Mouse (Mus musculus): ENCODE measurements at regions not wholly inside any gene's neighbourhood (a gene's known extent, or its start where the extent isn't known, plus 50 kb on each side); places are given as distances from the start of the nearest gene placed in this dataset.

DNA sequence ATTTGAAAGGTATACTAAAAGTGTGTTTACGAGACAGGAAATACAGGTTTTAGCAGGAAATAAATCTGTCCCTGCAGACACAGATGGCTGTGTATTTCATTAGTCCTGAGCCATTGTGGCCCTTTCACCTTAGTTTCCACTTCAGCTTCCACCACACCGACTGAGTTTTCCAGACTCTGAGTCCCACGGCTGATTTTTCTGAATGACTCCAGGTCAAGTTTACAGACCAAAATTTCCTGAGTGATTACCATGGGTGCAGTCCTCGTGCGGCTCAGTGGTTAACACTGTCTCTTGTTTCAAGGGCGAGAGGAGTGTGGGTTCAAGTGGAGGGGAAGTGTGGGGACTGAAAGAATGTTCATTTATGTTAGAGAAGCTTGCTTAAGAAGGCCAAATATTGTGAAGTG is 365.1 kb upstream of the Arglu1 start:
- no peak for ATAC-seq (replicated peaks in 1 of 2; ENCODE audit: insufficient read depth in 1 of 2, low FRiP score in 2 of 2, low TSS enrichment in 1 of 2, low read depth in 1 of 2, poor library complexity in 2 of 2, severe bottlenecking in 2 of 2)

DNA sequence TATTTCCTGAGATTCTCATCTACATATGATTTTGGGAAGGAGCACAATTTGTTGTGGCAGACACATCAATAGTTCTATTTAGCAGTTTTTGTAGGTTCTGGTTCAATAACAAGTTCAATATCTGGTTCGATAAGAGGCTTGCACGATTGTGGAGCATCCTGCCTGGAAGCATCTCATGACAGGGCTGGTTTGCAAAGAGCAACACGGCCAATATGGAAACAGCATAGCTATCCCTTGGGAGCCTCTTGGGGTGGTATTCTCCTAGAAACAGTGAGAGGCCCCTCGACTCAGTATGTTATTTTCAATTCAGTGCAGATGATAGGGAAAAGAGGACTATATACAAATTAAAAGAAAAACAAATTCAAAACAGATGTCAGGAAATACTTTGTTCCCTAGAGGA is 364.5 kb upstream of the Arglu1 start:
- no peak for ATAC-seq (replicated peaks in 1 of 2; ENCODE audit: insufficient read depth in 1 of 2, low FRiP score in 2 of 2, low TSS enrichment in 1 of 2, low read depth in 1 of 2, poor library complexity in 2 of 2, severe bottlenecking in 2 of 2)

DNA sequence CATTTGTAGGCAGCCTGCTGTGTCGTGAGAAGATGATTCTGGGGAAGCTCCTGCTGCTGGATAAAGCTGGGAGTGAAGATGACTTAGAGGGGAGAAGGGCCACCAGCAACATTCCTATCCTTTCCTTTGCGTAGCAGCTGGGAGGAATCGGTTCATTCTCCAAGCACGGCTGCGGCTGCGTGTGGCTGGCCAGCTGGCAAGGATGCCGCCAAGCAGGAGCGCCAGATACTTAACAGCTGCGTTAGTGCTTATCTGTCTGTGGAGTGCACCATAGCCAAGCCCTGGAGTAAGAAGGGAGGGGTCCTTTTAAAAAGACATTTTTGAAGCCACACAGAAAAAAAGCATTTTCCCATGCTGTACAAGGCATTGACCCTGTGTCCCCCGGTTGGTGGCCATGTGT is 361.4 kb upstream of the Arglu1 start:
- no peak for ATAC-seq (replicated peaks in 1 of 2; ENCODE audit: insufficient read depth in 1 of 2, low FRiP score in 2 of 2, low TSS enrichment in 1 of 2, low read depth in 1 of 2, poor library complexity in 2 of 2, severe bottlenecking in 2 of 2)

DNA sequence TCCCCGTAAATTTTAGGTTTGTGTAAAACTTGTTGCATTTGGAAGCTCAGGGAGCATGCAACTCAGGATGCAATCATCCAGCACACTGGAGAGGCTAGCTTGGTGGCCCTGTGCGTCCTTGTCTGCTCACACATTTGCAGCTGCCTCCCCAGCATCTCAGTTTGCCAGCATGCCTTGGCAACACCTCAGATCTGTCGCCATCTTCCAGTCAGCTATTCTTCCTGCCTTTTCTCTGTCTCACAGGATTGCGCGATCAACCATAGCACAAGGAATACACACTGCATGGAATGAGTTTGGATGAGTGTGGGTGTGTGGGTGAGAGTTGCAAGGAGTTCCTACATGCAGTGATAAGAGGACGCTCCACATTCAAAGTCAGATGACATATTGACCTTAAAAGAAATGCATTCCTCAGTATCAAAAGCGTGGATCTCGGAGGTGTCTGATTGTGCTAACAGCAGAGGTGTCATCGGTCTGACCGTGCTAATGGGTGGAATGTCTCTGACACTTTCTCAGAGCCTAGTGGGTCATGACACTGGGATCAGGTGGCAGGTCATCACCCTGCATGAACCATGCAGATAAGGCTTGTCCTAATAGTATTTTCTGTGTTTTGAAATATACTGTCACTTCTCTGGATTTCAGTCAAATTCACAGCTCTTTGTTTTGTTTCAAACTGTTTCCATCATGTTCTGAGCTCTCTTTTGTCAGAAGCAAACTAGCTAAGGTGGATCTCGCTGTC is 360.6 kb upstream of the Arglu1 start:
- ATAC-seq (replicated peaks in 1 of 2; ENCODE audit: insufficient read depth in 1 of 2, low FRiP score in 2 of 2, low TSS enrichment in 1 of 2, low read depth in 1 of 2, poor library complexity in 2 of 2, severe bottlenecking in 2 of 2), result no peak

DNA sequence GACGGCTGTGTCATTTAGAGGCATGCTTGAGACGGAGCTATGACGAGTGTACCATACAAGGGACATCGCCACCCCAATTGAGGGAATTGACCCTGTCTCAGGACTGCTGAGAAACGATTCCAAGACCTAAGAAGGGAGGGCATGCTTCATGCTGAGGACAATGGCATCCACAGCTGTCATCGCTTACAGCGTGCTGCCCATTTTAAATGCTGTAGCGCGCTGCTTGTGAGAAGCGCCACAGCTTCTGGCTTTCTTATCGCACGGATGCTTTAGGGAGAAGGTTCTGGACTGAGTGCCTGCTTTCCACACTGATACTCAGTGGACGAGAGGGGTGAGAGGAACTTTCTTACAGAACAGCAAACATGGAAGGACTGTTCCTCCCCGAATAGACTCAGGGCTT is 357.8 kb upstream of the Arglu1 start:
- no peak for ATAC-seq (replicated peaks in 1 of 2; ENCODE audit: insufficient read depth in 1 of 2, low FRiP score in 2 of 2, low TSS enrichment in 1 of 2, low read depth in 1 of 2, poor library complexity in 2 of 2, severe bottlenecking in 2 of 2)

DNA sequence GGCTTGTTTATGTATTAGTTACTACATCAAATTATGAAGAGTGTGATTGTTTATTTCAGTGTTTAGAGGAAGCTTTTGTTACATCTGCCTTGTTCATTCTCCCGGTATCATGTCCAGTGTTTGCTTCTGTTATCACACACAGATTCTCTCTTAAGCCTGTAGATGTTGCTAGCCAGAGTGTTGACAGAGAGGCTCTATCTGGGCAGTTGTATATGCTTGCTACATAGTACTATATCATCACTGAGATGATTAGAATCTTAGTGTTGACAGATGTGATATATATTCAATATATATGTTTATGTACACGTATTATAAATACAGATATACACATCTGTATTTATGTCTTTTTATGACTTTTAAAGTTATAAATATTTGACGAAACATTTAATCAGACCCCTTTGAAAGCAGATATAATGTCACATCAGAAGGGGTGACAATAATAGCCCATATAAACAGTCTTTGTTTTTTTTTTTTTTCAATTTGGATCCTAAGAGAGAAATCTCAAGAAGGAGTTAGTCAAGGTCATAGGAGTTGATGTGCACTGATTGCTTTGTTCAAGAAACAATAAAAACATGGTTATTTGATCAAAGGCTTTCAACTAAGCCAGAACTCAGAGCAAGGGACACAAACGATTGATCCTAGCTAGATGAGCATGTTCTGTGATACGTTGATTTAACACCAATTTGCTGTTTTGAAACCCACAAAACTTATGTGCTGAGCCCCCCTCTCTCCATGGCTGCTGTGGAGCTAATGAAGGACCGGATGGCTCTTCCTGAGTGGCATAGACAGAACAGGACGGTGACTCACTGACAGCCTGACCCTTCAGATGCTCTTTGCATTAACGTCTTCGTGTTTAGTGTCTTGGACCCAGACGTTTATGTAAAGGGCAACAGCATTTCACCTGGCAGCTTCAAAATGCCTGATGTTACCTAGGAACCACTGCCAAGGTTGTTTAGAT is 352.8 kb upstream of the Arglu1 start:
- no peak for ATAC-seq (replicated peaks in 1 of 2; ENCODE audit: insufficient read depth in 1 of 2, low FRiP score in 2 of 2, low TSS enrichment in 1 of 2, low read depth in 1 of 2, poor library complexity in 2 of 2, severe bottlenecking in 2 of 2)

DNA sequence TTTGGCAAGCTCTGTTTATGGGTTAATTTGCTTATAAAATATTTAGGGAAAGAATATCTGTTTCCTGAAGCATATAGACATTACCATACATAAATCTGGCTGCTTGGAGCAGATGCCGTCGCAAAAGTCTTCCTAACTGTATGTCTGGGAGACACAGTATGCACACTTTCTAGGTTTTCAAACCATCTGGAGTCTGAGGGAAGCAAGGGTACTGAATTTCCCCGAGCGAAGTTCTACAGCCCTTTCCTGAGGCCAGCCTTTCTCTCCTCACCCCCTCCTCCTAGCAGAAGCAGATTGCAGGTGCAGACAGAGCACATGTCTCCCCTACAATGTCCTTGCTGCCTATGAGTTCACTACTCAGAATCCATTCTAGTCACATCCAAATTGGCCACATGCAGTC is 338.8 kb upstream of the Arglu1 start:
- no peak for ATAC-seq (replicated peaks in 1 of 2; ENCODE audit: insufficient read depth in 1 of 2, low FRiP score in 2 of 2, low TSS enrichment in 1 of 2, low read depth in 1 of 2, poor library complexity in 2 of 2, severe bottlenecking in 2 of 2)

DNA sequence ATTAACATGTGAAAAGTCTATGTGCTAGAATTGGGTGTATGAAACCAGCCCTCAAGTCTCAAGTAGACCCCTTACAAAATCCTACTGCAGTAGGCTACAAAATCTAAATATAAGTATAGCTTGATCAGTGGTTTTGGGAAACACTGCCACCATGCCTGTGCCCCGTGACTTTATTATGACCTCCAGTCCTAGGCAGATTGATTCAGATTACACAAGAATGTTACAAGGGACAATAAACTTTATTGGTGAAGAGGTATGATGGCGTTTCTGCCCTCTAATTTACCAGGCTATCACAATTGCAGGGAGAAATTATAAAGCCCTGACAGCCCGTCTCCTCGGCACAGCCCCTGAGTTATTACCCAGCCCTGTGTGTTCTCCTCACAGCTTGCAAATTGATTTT is 337.4 kb upstream of the Arglu1 start:
- no peak for ATAC-seq (replicated peaks in 1 of 2; ENCODE audit: insufficient read depth in 1 of 2, low FRiP score in 2 of 2, low TSS enrichment in 1 of 2, low read depth in 1 of 2, poor library complexity in 2 of 2, severe bottlenecking in 2 of 2)

DNA sequence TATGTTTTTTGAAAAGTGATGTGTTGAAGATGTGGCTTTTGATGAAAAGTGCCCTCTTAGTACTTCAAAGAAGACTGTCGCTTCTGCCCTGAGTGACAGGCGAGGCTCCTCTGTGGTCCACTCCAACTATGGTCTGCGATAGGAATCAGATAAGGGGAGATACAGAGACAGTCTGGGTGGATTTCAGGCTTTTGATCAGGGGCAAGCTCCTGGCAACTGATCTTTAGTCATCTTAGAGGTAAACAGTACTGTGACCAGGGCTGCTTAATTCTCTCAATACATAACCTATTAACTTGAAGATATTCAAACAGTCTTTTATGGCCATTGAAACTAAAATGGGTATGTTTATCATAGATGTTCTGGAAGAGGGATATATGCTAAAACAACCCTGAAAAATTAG is 335.6 kb upstream of the Arglu1 start:
- ATAC-seq (replicated peaks in 1 of 2; ENCODE audit: insufficient read depth in 1 of 2, low FRiP score in 2 of 2, low TSS enrichment in 1 of 2, low read depth in 1 of 2, poor library complexity in 2 of 2, severe bottlenecking in 2 of 2), result no peak

DNA sequence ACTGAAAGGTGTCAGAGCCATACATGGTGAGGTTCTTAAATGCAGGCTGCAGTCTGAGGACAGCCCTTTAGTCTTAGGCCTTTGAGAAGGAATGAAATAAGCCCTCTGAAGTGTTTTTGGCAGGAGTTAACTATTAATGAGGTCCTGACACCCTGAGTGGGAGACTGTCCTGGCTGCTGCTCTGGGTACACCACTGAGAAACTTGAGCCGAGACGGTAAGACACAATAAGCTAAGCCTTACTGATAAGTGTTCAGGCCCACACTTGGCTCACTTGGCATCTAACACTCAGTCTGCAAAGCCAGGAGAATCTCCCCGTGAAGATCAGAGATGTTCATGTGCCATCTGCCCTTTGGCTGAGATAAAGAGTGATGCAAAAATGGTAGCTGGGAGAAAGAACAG is 335.1 kb upstream of the Arglu1 start:
- no peak for ATAC-seq (replicated peaks in 1 of 2; ENCODE audit: insufficient read depth in 1 of 2, low FRiP score in 2 of 2, low TSS enrichment in 1 of 2, low read depth in 1 of 2, poor library complexity in 2 of 2, severe bottlenecking in 2 of 2)

DNA sequence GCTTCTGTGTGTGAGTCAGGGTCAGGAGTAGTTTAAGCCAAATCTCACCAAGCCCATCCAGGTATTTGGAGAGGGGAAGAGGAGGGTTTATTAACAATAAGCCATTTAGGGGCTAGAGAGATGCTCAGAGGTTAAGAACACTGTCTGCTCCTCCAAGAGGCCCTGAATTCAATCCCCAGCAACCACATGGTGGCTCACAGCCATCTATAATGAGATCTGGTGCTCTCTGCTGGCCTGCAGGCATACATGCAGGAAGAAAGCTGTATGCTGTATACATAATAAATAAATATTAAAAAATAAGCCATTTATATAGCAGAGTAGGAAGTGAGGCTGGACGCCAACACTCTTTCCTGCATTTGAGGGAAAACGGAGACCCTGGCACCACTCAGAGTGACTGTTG is 330.4 kb upstream of the Arglu1 start:
- no peak for ATAC-seq (replicated peaks in 1 of 2; ENCODE audit: insufficient read depth in 1 of 2, low FRiP score in 2 of 2, low TSS enrichment in 1 of 2, low read depth in 1 of 2, poor library complexity in 2 of 2, severe bottlenecking in 2 of 2)

DNA sequence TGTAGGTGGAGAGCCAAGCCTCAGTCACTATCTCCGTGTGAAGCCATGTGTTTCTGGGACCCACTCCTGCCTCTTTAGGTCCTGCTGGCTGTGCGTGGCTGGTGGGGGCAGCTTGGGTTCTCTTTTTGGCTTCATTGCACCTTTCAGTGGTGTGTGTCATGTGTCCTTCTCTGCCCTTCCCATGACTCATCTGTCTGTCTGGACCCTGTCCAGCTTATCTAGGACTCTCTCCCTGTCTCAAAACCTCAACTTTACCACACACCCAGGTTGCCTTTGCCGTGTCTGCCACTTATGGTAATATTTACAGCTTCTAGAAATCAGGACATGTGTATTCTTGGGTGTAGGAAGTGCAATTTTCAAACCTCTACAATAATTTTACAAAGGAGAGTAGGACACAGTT is 329.9 kb upstream of the Arglu1 start:
- peak; percentile 27 to 36; a peak in 2 of 4 replicates for ATAC-seq (replicated peaks in 1 of 2; ENCODE audit: insufficient read depth in 1 of 2, low FRiP score in 2 of 2, low TSS enrichment in 1 of 2, low read depth in 1 of 2, poor library complexity in 2 of 2, severe bottlenecking in 2 of 2)

DNA sequence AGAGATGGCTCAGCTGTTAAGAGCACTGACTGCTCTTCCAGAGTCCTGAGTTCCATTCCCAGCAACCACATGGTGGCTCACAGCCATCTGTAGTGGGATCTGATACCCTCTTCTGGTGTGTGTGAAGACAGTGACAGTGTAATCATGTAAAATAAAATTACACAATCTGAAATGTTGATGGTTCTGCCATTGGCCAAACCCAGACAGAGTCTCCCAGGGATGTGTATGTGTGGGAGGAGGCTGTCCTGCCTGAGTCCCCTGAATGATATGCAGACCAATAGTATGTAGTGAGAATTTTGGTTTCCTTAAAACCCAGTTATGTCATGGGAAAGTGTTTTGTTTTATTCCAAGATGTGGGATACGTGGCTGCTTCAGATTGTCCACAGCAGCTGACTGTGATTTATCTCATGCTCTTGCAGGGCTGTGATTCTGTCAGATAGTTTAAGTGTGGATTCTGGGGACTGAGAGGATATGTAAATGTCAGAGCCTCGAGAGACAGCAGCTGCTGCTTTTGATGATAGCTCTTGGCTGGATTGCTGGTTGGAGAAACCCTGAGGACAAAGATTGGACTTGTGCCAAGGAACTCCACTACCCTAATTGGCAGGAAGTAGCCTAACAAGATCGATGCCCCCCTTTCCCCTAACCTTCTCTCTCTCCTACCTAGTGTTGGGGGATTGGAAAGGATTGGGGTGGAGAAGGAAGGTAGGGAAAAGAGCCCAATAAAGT is 321.6 kb upstream of the Arglu1 start:
- ATAC-seq (replicated peaks in 1 of 2; ENCODE audit: insufficient read depth in 1 of 2, low FRiP score in 2 of 2, low TSS enrichment in 1 of 2, low read depth in 1 of 2, poor library complexity in 2 of 2, severe bottlenecking in 2 of 2), result no peak

DNA sequence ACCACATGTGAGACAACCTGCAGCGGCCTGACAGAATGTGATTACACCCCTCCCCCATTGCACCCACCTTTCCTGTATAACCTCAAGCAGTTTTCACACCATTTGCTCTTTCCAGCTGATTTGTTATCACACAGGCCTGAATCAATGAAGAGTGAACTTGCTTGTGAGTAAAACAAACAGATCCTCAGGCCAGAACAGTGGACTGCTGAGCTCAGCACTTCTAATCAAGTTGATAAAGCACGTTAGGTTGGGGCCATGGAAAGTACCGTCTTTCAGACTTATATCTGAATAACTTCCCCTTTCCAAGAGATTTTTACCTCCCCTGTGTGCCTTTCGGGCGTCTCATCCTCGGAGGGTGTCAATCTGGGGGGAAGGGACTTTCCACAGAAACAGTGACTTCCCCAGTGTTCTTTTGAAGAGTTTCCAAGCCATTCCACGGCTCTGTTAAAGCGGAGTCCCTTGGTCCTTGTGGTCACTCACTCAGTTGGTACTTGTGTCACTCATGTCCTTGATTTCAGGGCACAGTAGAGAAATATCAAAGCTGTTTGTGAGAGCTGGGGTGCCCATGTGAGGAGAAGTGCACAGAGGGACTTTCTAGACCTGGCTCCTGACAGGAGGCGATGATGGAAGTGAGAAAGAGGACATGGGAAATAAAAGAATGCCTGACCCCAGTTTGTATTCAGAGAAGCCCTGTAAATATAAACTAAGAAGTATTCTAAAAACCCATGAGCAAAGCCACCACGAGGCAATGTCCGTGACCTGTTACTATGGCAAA is 317.9 kb upstream of the Arglu1 start:
- peak; percentile 22 to 51; a peak in 2 of 4 replicates for ATAC-seq (replicated peaks in 1 of 2; ENCODE audit: insufficient read depth in 1 of 2, low FRiP score in 2 of 2, low TSS enrichment in 1 of 2, low read depth in 1 of 2, poor library complexity in 2 of 2, severe bottlenecking in 2 of 2)

DNA sequence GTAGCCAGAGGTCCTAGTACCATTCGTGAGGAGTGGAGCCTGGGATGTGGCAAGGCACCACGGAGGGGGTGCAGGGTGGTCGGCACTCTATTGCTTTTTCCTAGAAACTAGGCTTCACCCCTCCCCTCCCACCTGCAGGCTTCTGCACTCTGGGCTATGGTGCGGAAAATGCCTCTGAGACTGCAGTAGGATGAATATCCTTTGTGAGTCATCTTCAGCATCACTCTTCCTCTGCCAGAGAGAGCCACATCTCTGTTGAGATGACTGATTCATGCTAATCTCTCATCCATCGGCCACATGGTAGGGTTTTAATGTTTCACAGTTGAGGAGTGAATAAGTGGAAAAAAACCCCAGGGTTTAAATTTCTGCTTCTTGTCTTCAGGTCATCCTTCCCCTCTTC is 309.6 kb upstream of the Arglu1 start:
- ATAC-seq (replicated peaks in 1 of 2; ENCODE audit: insufficient read depth in 1 of 2, low FRiP score in 2 of 2, low TSS enrichment in 1 of 2, low read depth in 1 of 2, poor library complexity in 2 of 2, severe bottlenecking in 2 of 2), result no peak

DNA sequence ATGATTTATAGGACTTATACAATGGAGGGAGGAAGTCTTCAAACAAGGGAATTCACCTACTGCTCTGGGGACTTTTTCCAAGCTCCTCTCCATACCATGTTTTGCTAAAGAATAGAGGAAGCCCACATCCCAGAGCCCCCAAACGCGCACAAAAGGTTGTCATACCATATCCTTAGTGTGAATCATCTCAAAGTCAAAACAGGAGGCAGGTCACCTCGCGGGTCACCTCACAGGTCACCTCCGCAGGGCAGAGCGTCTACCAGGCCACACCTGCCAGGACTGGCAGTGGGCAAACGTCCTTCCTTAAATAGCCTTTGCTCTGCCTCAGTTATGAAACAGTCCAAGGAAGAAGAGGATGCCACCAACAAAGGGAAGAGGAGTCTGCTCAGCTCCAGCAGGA is 307.3 kb upstream of the Arglu1 start:
- ATAC-seq (replicated peaks in 1 of 2; ENCODE audit: insufficient read depth in 1 of 2, low FRiP score in 2 of 2, low TSS enrichment in 1 of 2, low read depth in 1 of 2, poor library complexity in 2 of 2, severe bottlenecking in 2 of 2), result no peak

DNA sequence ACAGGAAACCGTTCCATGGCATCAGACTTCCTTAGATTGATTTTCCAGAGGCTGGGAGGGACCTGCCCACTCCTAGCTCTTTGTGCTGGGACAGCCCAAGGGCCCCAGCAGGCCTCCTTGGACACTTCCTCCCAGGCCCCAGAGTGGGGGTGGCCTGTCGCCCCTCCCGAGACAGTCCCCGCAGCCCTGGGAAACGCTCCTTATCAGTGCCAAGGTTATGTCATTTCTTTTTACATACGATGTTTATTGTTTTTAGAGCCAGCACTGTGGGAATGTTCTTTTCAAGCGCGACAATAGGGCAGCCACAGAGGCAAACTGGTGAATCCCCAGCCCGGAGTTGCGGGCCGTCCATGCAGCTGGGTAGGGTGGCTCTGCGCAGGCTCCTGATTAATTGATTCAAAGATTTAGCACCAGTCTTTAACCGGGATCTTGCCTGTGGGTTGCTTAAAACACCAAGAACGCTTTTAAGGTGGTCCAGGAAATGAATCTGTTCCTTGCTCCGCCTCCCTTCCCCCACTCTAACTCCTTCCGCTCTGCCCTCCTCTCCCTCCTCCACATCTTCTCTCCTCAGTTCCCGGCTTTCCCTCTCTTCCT is 304.4 kb upstream of the Arglu1 start:
- peak in 1 of 2 experiments; percentile 42; a peak in 2 of 4 replicates for ATAC-seq (replicated peaks in 1 of 2; ENCODE audit: insufficient read depth in 1 of 2, low FRiP score in 2 of 2, low TSS enrichment in 1 of 2, low read depth in 1 of 2, poor library complexity in 2 of 2, severe bottlenecking in 2 of 2)

All from hematopoietic stem cell, adult 5-6 weeks (primary cell).